Mouse (Mus musculus): ENCODE measurements at regions not wholly inside any gene's neighbourhood (a gene's known extent, or its start where the extent isn't known, plus 50 kb on each side); places are given as distances from the start of the nearest gene placed in this dataset.

DNA sequence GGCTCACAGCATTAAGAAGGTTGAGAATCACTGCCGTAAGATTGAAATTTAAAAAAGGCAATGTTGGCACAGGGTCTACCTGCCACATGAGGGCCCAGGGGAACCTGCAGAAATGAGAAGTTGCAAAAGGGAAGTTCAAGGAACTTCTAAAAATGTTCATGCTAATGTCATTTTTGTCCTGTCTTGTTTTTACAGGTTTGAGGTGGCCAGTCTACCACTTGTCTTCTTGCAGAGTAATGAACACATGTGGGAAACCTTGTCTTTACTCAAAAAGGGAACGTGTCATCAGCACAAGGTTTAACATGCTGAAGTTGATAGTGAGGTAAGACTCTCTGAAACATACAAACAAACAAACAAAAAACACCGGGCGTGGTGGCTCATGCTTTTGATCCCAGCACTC lies 71.4 kb upstream of the Nanos1 start:
- H3K27ac ChIP-seq (replicated peaks; ENCODE audit: insufficient read depth, low read depth, low read length): no peak overlapping the region
- no peak overlapping the region for H3K9ac ChIP-seq (ENCODE audit: low read depth, low read length)
- no peak for DNase-seq (ENCODE audit: extremely low read depth, low read depth, low spot score)
- 84% methylated on average over 4 of the region's 4 CpGs for WGBS
- H3K36me3 ChIP-seq (ENCODE audit: control insufficient read depth, insufficient read depth, low read length): no peaks in the 10 kb centered on the region
- no peaks in the 10 kb centered on the region for H3K79me2 ChIP-seq (ENCODE audit: control insufficient read depth, insufficient read depth, low read length)
- H3K27me3 ChIP-seq (ENCODE audit: control insufficient read depth, insufficient read depth, low read length): no peaks in the 10 kb centered on the region; the same call in 1 of the 2 replicates
- no peak for TF ChIP-seq CTCF (IDR thresholded peaks at IDR 0.05; ENCODE audit: low read depth, low read length)
- TF ChIP-seq POLR2A (IDR thresholded peaks at IDR 0.05; ENCODE audit: extremely low read depth, insufficient read depth, low read length): no peak
- H3K4me3 ChIP-seq (ENCODE audit: insufficient read depth, low read depth, low read length): no peak overlapping the region
- H3K4me1 ChIP-seq (ENCODE audit: control insufficient read depth, insufficient read depth, low read length): no peaks in the 10 kb centered on the region

DNA sequence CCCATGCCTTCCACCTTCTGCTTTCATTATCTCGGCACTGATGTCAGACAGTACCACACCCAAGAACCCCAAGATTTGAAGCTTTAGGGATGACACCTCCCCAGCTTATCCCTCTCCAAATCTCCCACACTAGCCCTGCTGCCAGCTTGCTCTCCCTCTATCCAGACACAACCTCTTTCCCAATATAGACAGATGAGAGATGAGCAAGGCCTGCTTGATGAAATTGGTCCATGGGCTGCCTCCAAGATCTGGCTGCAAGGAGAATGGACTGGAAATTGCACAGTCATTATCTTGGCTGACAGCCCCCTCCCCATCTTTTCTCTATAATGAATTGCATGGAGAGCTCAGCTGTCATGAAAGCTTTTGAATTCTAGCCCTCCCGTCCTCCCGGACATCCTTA lies 73.5 kb upstream of the Nanos1 start:
- Histone ChIP-seq H3K27ac (replicated peaks; ENCODE audit: insufficient read depth, low read depth, low read length) (no peak overlapping the region), H3K4me1 (ENCODE audit: control insufficient read depth, insufficient read depth, low read length) (no peaks in the 10 kb centered on the region), H3K79me2 (ENCODE audit: control insufficient read depth, insufficient read depth, low read length) (no peaks in the 10 kb centered on the region), H3K9ac (ENCODE audit: low read depth, low read length) (no peak overlapping the region), H3K27me3 (ENCODE audit: control insufficient read depth, insufficient read depth, low read length) (no peaks in the 10 kb centered on the region; the same call in 1 of the 2 replicates), H3K36me3 (ENCODE audit: control insufficient read depth, insufficient read depth, low read length) (no peaks in the 10 kb centered on the region), H3K4me3 (ENCODE audit: insufficient read depth, low read depth, low read length) (no peak overlapping the region)
- no peak for DNase-seq (ENCODE audit: extremely low read depth, low read depth, low spot score)
- 76% methylated on average over 3 of the region's 3 CpGs for WGBS
- TF ChIP-seq CTCF (IDR thresholded peaks at IDR 0.05; ENCODE audit: low read depth, low read length): no peak
- TF ChIP-seq POLR2A (IDR thresholded peaks at IDR 0.05; ENCODE audit: extremely low read depth, insufficient read depth, low read length): no peak

DNA sequence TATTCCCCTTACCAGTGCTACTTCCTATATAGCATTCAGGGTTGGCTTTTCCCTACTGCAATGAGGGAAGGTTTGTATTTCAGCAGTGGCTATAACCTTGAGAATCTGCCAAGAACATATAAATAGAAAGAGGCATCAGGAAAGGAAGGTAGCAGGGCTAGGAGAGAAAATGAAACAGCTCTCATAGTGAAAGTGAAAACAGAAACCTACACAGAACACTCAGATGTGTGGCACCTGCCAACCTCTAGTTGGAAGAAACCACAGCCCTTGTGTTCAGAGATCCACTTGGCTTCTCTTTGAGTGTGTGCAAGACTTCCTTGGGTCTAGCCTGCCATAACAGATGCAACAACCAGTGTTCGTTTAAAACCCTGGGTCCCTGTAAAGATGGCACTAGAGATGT lies 74.3 kb upstream of the Nanos1 start:
- WGBS: 35% methylated on average over 1 of the region's 1 CpGs
- no peak overlapping the region for H3K27ac ChIP-seq (replicated peaks; ENCODE audit: insufficient read depth, low read depth, low read length)
- H3K4me1 ChIP-seq (ENCODE audit: control insufficient read depth, insufficient read depth, low read length): no peaks in the 10 kb centered on the region; the same call in 1 of the 2 replicates
- H3K36me3 ChIP-seq (ENCODE audit: control insufficient read depth, insufficient read depth, low read length): no peaks in the 10 kb centered on the region
- no peaks in the 10 kb centered on the region for H3K79me2 ChIP-seq (ENCODE audit: control insufficient read depth, insufficient read depth, low read length)
- no peak overlapping the region for H3K4me3 ChIP-seq (ENCODE audit: insufficient read depth, low read depth, low read length)
- no peak overlapping the region for H3K9ac ChIP-seq (ENCODE audit: low read depth, low read length)
- no peaks in the 10 kb centered on the region for H3K27me3 ChIP-seq (ENCODE audit: control insufficient read depth, insufficient read depth, low read length)
- no peak for DNase-seq (ENCODE audit: extremely low read depth, low read depth, low spot score)
- TF ChIP-seq POLR2A (IDR thresholded peaks at IDR 0.05; ENCODE audit: extremely low read depth, insufficient read depth, low read length) (no peak), CTCF (IDR thresholded peaks at IDR 0.05; ENCODE audit: low read depth, low read length) (no peak)

DNA sequence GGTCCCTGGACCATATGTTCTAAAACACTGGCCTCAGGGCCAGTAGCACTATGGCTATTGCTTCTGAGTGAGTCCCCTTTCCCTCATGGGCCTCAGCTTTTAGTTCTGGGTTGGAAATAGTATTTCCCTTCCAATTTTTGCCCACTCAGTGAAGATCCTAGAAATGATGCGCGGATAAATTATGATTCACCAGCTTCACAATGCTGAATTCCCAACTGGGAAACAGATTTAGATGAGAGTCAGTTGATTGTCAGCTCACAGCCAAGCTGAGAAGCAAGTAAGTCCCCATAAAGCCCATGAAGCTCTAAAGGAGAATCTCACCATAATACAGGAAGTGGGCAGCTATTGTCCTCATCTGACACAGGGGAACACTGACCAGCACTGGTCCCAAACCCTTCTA lies 77.6 kb upstream of the Nanos1 start:
- Histone ChIP-seq H3K27ac (replicated peaks; ENCODE audit: insufficient read depth, low read depth, low read length) (no peak overlapping the region), H3K4me1 (ENCODE audit: control insufficient read depth, insufficient read depth, low read length) (no peaks in the 10 kb centered on the region; the same call in 1 of the 2 replicates), H3K27me3 (ENCODE audit: control insufficient read depth, insufficient read depth, low read length) (no peaks in the 10 kb centered on the region), H3K9ac (ENCODE audit: low read depth, low read length) (no peak overlapping the region), H3K4me3 (ENCODE audit: insufficient read depth, low read depth, low read length) (no peak overlapping the region), H3K36me3 (ENCODE audit: control insufficient read depth, insufficient read depth, low read length) (no peaks in the 10 kb centered on the region), H3K79me2 (ENCODE audit: control insufficient read depth, insufficient read depth, low read length) (no peaks in the 10 kb centered on the region)
- WGBS: 94% methylated on average over 2 of the region's 2 CpGs
- DNase-seq (ENCODE audit: extremely low read depth, low read depth, low spot score): no peak
- TF ChIP-seq POLR2A (IDR thresholded peaks at IDR 0.05; ENCODE audit: extremely low read depth, insufficient read depth, low read length) (no peak), CTCF (IDR thresholded peaks at IDR 0.05; ENCODE audit: low read depth, low read length) (no peak)

DNA sequence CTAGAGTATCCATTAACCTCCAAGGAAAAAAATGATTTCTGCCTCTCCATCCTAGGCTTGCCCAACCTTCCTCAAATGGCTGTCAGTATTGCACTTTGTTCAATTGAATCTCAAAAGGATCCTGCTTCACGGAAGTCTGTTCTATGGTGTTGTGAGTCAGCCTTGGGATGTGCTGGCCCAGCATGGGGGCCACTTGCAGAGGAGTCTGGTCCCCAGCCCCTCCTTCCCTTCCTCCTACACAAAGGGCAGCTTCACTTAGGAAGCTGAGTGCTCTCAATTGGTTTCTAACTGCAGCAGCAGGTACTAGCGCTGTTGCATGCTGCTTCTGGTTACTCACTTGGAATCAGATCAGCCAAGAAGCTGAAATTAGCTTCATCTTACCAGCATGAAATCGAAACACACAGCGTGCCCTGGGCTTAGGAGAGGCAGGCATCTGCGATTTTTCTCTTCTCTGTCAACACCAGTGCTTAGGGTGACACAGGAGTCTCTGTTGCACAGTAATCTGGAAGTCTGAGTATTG lies 80.8 kb upstream of the Nanos1 start:
- 64% methylated on average over 5 of the region's 5 CpGs for WGBS
- DNase-seq (ENCODE audit: extremely low read depth, low read depth, low spot score): no peak
- Histone ChIP-seq H3K27ac (replicated peaks; ENCODE audit: insufficient read depth, low read depth, low read length) (no peak overlapping the region), H3K4me1 (ENCODE audit: control insufficient read depth, insufficient read depth, low read length) (no peaks in the 10 kb centered on the region; the same call in 1 of the 2 replicates), H3K9ac (ENCODE audit: low read depth, low read length) (no peak overlapping the region), H3K79me2 (ENCODE audit: control insufficient read depth, insufficient read depth, low read length) (no peaks in the 10 kb centered on the region), H3K27me3 (ENCODE audit: control insufficient read depth, insufficient read depth, low read length) (no peaks in the 10 kb centered on the region), H3K4me3 (ENCODE audit: insufficient read depth, low read depth, low read length) (no peak overlapping the region), H3K36me3 (ENCODE audit: control insufficient read depth, insufficient read depth, low read length) (no peaks in the 10 kb centered on the region)
- TF ChIP-seq POLR2A (IDR thresholded peaks at IDR 0.05; ENCODE audit: extremely low read depth, insufficient read depth, low read length) (no peak), CTCF (IDR thresholded peaks at IDR 0.05; ENCODE audit: low read depth, low read length) (no peak)

DNA sequence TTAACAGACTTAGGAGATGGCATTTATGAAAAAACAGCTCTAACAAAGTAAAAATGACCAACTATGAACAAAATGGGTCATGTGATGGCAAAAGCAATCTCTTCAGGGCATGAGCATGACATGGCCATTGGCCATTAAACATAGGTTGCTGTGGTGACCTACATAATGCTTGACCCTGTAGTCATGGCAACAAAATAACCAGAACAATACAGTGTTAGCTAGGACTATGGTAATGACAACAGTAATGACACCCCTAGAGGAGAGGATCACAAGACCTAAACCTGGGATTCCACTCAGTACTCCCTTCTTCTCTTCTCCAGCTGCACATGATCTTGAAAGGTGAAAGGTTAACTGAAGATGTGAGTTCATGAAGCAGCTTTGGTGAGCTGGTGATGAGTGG lies 85.0 kb upstream of the Nanos1 start:
- Histone ChIP-seq H3K4me3 (ENCODE audit: insufficient read depth, low read depth, low read length) (no peak overlapping the region), H3K9ac (ENCODE audit: low read depth, low read length) (no peak overlapping the region), H3K27ac (replicated peaks; ENCODE audit: insufficient read depth, low read depth, low read length) (no peak overlapping the region), H3K4me1 (ENCODE audit: control insufficient read depth, insufficient read depth, low read length) (no peaks in the 10 kb centered on the region), H3K79me2 (ENCODE audit: control insufficient read depth, insufficient read depth, low read length) (no peaks in the 10 kb centered on the region), H3K36me3 (ENCODE audit: control insufficient read depth, insufficient read depth, low read length) (no peaks in the 10 kb centered on the region), H3K27me3 (ENCODE audit: control insufficient read depth, insufficient read depth, low read length) (no peaks in the 10 kb centered on the region)
- no peak for TF ChIP-seq CTCF (IDR thresholded peaks at IDR 0.05; ENCODE audit: low read depth, low read length)
- no peak for TF ChIP-seq POLR2A (IDR thresholded peaks at IDR 0.05; ENCODE audit: extremely low read depth, insufficient read depth, low read length)
- DNase-seq (ENCODE audit: extremely low read depth, low read depth, low spot score): no peak
